Comparison of ENCODE assay signal across 11 mouse cellular contexts in the genomic region with DNA sequence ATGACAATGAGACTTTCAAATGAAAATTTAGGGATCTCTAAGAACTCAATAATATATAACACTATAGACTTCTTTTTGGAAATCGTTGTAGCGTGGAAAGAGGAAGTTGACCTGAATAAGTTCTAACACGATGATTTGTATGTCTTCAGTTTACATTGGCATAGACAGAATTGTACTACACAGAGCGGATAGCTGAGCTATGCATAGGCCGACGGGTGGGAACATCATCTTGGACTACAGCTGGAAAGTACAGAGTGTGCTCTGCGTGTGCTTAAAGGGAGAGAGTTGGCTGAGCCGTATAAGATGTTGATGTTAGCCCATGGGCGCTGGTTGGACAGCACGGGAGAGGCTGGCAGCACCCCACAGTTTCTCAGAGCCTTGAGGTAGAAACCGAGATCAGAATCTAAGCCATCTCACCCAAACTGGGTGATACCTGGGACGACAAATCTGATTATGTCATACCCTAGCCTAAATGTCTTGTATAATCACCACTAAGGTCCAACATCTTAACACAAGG.
"Had no signal": no experiment of that assay in that cellular context is flagged by ENCODE, and none has a peak within 500 bp of the region (broad histone marks: within the 10 kb centered on the region; RNA-seq: fewer than 3 reads in every experiment).

No protein-coding gene starts in this region.

- H3K36me3 ChIP-seq: limb, embryonic 13.5 days; liver, embryonic 15.5 days; lung, embryonic 15.5 days; neural tube, embryonic 13.5 days had no signal

- H3K4me2 ChIP-seq: limb, embryonic 13.5 days; liver, embryonic 11.5 days; liver, embryonic 15.5 days; lung, embryonic 15.5 days; midbrain, embryonic 11.5 days; neural tube, embryonic 13.5 days had no signal

- H3K9me3 ChIP-seq: limb, embryonic 13.5 days; liver, embryonic 15.5 days; lung, embryonic 15.5 days; neural tube, embryonic 13.5 days had no signal

- H3K4me1 ChIP-seq: limb, embryonic 13.5 days; liver, embryonic 15.5 days; lung, embryonic 15.5 days; neural tube, embryonic 13.5 days had no signal

- H3K27ac ChIP-seq: layer of hippocampus, adult 2 months; limb, embryonic 13.5 days; liver, embryonic 15.5 days; lung, embryonic 15.5 days; neural tube, embryonic 13.5 days had no signal

- DNase-seq: kidney, adult 18-20 months; right cerebral cortex, postnatal 4 days; spleen, adult 18-20 months; thymus, postnatal 36 days had no signal

- H3K9ac ChIP-seq: limb, embryonic 13.5 days; liver, embryonic 15.5 days; lung, embryonic 15.5 days; neural tube, embryonic 13.5 days had no signal

- H3K4me3 ChIP-seq: layer of hippocampus, adult 2 months; limb, embryonic 13.5 days; liver, embryonic 15.5 days; lung, embryonic 15.5 days; neural tube, embryonic 13.5 days had no signal

- H3K27me3 ChIP-seq: limb, embryonic 13.5 days; liver, embryonic 15.5 days; lung, embryonic 15.5 days; neural tube, embryonic 13.5 days had no signal
